Mouse (Mus musculus): ENCODE results near the gene Txlna. TPM values are rescaled to one million over a fixed set of nuclear protein-coding genes. Genes with fewer than 3 reads are reported as not detected.

Txlna gene
- total RNA-seq, 1 experiment from 2014 or later = 64.4 TPM

- no peak for ATAC-seq (replicated peaks; ENCODE audit: insufficient number of reproducible peaks, low FRiP score, low TSS enrichment, poor library complexity, severe bottlenecking)
Measured at GRCm38 (mm10) chr4:129610026-129610425, 30.8 kb downstream of the Txlna start.

GRCm38 (mm10) chr4:129609139-129609631 lies 31.7 kb downstream of the Txlna start:
- no peak for ATAC-seq (replicated peaks; ENCODE audit: insufficient number of reproducible peaks, low FRiP score, low TSS enrichment, poor library complexity, severe bottlenecking)

GRCm38 (mm10) chr4:129608426-129609025 lies 32.3 kb downstream of the Txlna start:
- ATAC-seq (replicated peaks; ENCODE audit: insufficient number of reproducible peaks, low FRiP score, low TSS enrichment, poor library complexity, severe bottlenecking) = peak; percentile 97

GRCm38 (mm10) chr4:129600233-129601158 lies 40.4 kb downstream of the Txlna start, which contains the start of the genes Eif3i and Tmem234:
Eif3i (minus strand) TSS chr4:129600648.
Tmem234 (plus strand) TSS chr4:129600668.
- ATAC-seq (replicated peaks; ENCODE audit: insufficient number of reproducible peaks, low FRiP score, low TSS enrichment, poor library complexity, severe bottlenecking) = peak; percentile 88

- ATAC-seq (replicated peaks; ENCODE audit: insufficient number of reproducible peaks, low FRiP score, low TSS enrichment, poor library complexity, severe bottlenecking) = no peak
Measured at GRCm38 (mm10) chr4:129588865-129589264, 52.0 kb downstream of the Txlna start.

GRCm38 (mm10) chr4:129586943-129587342 lies 53.9 kb downstream of the Txlna start:
- ATAC-seq (replicated peaks; ENCODE audit: insufficient number of reproducible peaks, low FRiP score, low TSS enrichment, poor library complexity, severe bottlenecking) = no peak

GRCm38 (mm10) chr4:129585773-129586172 lies 55.1 kb downstream of the Txlna start:
- ATAC-seq (replicated peaks; ENCODE audit: insufficient number of reproducible peaks, low FRiP score, low TSS enrichment, poor library complexity, severe bottlenecking) = no peak

- peak; percentile 86 for ATAC-seq (replicated peaks; ENCODE audit: insufficient number of reproducible peaks, low FRiP score, low TSS enrichment, poor library complexity, severe bottlenecking)
Measured at GRCm38 (mm10) chr4:129584884-129585608, 55.8 kb downstream of the Txlna start.

- ATAC-seq (replicated peaks; ENCODE audit: insufficient number of reproducible peaks, low FRiP score, low TSS enrichment, poor library complexity, severe bottlenecking) = no peak
Measured at GRCm38 (mm10) chr4:129584370-129584769, 56.5 kb downstream of the Txlna start.

GRCm38 (mm10) chr4:129582251-129582650 lies 58.6 kb downstream of the Txlna start:
- ATAC-seq (replicated peaks; ENCODE audit: insufficient number of reproducible peaks, low FRiP score, low TSS enrichment, poor library complexity, severe bottlenecking) = no peak

- ATAC-seq (replicated peaks; ENCODE audit: insufficient number of reproducible peaks, low FRiP score, low TSS enrichment, poor library complexity, severe bottlenecking) = no peak
Measured at GRCm38 (mm10) chr4:129580347-129580746, 60.5 kb downstream of the Txlna start.

GRCm38 (mm10) chr4:129578466-129578865 lies 62.4 kb downstream of the Txlna start, which contains the start of gene Fam167b:
Fam167b (minus strand) TSS chr4:129578549.
- no peak for ATAC-seq (replicated peaks; ENCODE audit: insufficient number of reproducible peaks, low FRiP score, low TSS enrichment, poor library complexity, severe bottlenecking)

GRCm38 (mm10) chr4:129577688-129578087 lies 63.2 kb downstream of the Txlna start:
- no peak for ATAC-seq (replicated peaks; ENCODE audit: insufficient number of reproducible peaks, low FRiP score, low TSS enrichment, poor library complexity, severe bottlenecking)

GRCm38 (mm10) chr4:129576863-129577491 lies 63.9 kb downstream of the Txlna start:
- ATAC-seq (replicated peaks; ENCODE audit: insufficient number of reproducible peaks, low FRiP score, low TSS enrichment, poor library complexity, severe bottlenecking) = peak; percentile 44; the same call in 1 of the 2 replicates

Other genes starting within 250 kb of the Txlna start
- gene Zbtb8b, start 200.2 kb downstream of the Txlna start, total RNA-seq (2017) = not detected in 3 replicates
- 52.2 to 66.3 TPM (median 52.5 TPM) in 3 replicates for gene Bsdc1, start 179.5 kb downstream of the Txlna start, total RNA-seq (2017)
- gene Tssk3, start 150.0 kb downstream of the Txlna start, total RNA-seq (2017) = not detected in 3 replicates
- not detected in 3 replicates for gene Fam229a, start 149.9 kb downstream of the Txlna start, total RNA-seq (2017)
- 11.7 to 14.4 TPM (median 14.4 TPM) in 3 replicates for gene Marcksl1, start 127.5 kb downstream of the Txlna start, total RNA-seq (2017)
- gene Hdac1, start 98.4 kb downstream of the Txlna start, total RNA-seq (2017) = 62.9 to 100 TPM (median 82.2 TPM) in 3 replicates
- gene Lck, start 67.4 kb downstream of the Txlna start, total RNA-seq (2017) = 122 to 412 TPM (median 167 TPM) in 3 replicates
- gene Fam167b, start 62.5 kb downstream of the Txlna start, total RNA-seq (2017) = not detected in 3 replicates
- 109 to 129 TPM (median 125 TPM) in 3 replicates for gene Eif3i, start 40.4 kb downstream of the Txlna start, total RNA-seq (2017)
- 189 to 234 TPM (median 226 TPM) in 3 replicates for gene Tmem234, start 40.4 kb downstream of the Txlna start, total RNA-seq (2017)
- gene Dcdc2b, start 26.8 kb downstream of the Txlna start, total RNA-seq (2017) = 0.78 TPM in 1 of 3 replicates, not detected in the others
- gene Iqcc, start 22.0 kb downstream of the Txlna start, total RNA-seq (2017) = 13.5 to 20.9 TPM (median 15.1 TPM) in 3 replicates
- gene Ccdc28b, start 17.1 kb downstream of the Txlna start, total RNA-seq (2017) = 30.9 to 112 TPM (median 62.0 TPM) in 3 replicates
- 16.8 to 32.2 TPM (median 18.2 TPM) in 3 replicates for gene Kpna6, start 31.7 kb upstream of the Txlna start, total RNA-seq (2017)
- 4.0 to 6.4 TPM (median 4.1 TPM) in 3 replicates for gene Tmem39b, start 55.8 kb upstream of the Txlna start, total RNA-seq (2017)
- 89.2 to 110 TPM (median 89.5 TPM) in 3 replicates for gene Khdrbs1, start 101.2 kb upstream of the Txlna start, total RNA-seq (2017)
- 478 to 539 TPM (median 505 TPM) in 3 replicates for gene Ptp4a2, start 170.2 kb upstream of the Txlna start, total RNA-seq (2017)

Data from monocyte, adult 5-6 weeks (primary cell).